Mouse (Mus musculus) left cerebral cortex, postnatal 14 days (tissue): ENCODE measurements at regions not wholly inside any gene's neighbourhood (a gene's known extent, or its start where the extent isn't known, plus 50 kb on each side); places are given as distances from the start of the nearest gene placed in this dataset.

Experiments used
- DNase-seq, 2 experiments: peaks; one replicate each; pipeline ENCODE4 v3.0.0; 2021 to 2022; ENCODE audit warnings: low spot score in 2 of 2, mixed read lengths in 1 of 2
- intact Hi-C: fragments of 180-260 bp; cut with DNase I; formaldehyde crosslinking; loops from one replicate; pipeline ENCODE4 v1.15.1; 2025

DNA sequence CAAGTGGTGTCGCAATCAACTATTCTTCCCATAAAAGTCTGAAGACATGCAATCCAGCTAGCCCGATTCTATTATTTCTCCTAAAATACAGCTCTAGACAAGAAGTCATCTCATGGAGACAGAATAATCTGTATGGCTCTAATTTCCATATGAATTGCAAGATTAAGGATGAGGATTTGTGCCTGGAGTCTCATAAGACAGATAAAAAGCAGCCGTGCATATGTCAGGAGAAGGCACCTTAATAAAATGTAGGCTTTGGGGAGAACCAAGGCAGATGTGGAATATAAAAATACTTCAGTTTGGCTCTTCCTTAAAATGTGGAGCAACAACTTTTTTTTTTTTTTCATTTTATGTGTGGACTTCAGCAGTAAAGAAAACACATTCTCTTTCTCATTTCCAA is 876.8 kb downstream of the Hace1 start:
- intact Hi-C loops: no loop called here
- no peak for DNase-seq

DNA sequence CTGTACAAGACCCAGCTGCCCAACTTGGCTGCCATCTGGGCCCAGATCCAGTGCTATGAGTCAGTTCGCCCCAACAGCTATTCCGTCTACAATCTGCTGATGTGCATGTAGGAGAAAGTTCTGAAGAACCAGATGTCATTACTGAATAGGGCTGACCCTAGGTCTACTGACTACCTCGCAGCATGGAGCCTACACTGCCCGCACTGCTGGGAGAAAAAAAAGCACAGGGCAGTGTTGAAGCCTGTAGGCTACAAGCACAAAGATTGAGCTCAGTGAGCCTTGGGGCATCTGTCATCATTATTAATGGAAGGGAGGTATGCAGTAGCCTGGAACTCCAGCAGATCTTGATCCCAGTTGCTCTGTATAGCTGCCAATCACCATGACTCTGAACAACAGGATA is 881.1 kb downstream of the Hace1 start:
- intact Hi-C loops: no loop called here
- no peak for DNase-seq

DNA sequence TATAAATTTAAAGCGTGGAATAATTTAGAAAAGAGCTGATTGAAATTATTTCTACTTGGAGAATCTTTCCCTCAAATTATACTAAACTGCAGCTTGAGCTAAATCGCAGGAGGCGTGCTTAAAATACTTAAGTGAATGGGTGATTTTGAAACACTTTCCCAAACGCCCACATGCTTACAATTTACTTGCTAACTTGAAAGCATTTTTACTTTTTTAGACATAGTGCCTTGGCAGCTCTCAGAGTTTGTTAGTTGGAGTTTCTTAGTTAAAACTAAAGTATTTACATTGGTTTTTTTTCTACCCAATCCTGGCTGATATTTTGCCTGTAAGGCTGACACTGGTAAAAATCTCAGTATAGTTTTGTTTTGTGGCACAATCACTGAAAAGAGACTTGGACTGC is 906.0 kb downstream of the Hace1 start:
- peak; percentile 44 to 70 for DNase-seq
- intact Hi-C loops: no loop called here
